Mouse (Mus musculus): ENCODE measurements around the gene Rbmxl1.

DNA sequence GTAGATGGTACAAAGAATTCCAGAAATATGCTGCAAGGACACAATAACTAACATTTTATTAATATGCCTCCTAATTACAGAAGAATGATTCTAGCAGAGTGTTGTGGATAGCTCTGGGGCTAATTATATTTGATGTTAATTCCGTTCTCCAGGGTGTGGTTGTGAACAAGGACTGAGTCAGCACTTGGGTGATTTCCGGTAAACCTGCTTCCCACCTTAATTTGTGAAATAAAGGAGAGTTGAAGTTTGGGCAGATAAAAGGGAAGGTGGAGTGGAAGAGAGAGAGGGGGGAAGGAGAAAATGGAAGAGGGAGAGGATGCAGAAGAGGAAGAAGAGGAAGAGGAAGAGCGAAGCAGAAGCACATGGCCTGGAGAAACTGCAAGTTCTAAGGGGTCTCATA, 19.0 kb downstream of the Rbmxl1 start:
- TF ChIP-seq POLR2A (IDR thresholded peaks at IDR 0.05; ENCODE audit: insufficient read depth, low read depth, low read length), result no peak
- no peak for TF ChIP-seq CTCF (IDR thresholded peaks at IDR 0.05; ENCODE audit: insufficient read depth, low read depth, low read length)
